Mouse (Mus musculus) intestine, postnatal 0 days (tissue): ENCODE results near the gene Gm10065. TPM values are rescaled to one million over a fixed set of nuclear protein-coding genes. Genes with fewer than 3 reads are reported as not detected.
"Not testable (repeated sequence)": the region's sequence is repeated elsewhere in the genome, so short reads cannot be mapped to it uniquely, and the experiment has no call there.

Experiments used
- ATAC-seq: fragments of 200-750 bp; cut with Nextera tagmentation; 2 replicates; pipeline ENCODE4 v1.8.0; 2017; ENCODE audit warnings: mild to moderate bottlenecking, moderate TSS enrichment, moderate library complexity
- H3K27ac ChIP-seq: fragments of 300-500 bp; sonication (generic); 2 replicates; pipeline ENCODE4 v1.5.1; 2014; ENCODE audit warnings: mild to moderate bottlenecking, low read depth, low read length, moderate library complexity
- H3K27me3 ChIP-seq: fragments of 300-500 bp; sonication (generic); replicated peaks from 2 replicates; pipeline ENCODE4 v1.6.1; 2014; ENCODE audit warnings: low read length, mixed read lengths; ENCODE audit not compliant: control insufficient read depth, insufficient read depth
- H3K36me3 ChIP-seq: fragments of 300-500 bp; sonication (generic); 2 replicates; pipeline ENCODE4 v1.6.1; 2014; ENCODE audit warnings: mild to moderate bottlenecking, moderate library complexity; ENCODE audit not compliant: control insufficient read depth, insufficient read depth
- H3K4me1 ChIP-seq: fragments of 300-500 bp; sonication (generic); replicated peaks from 2 replicates; pipeline ENCODE4 v1.6.1; 2014; ENCODE audit warnings: antibody characterized with exemption, low read length, mixed read lengths; ENCODE audit not compliant: control insufficient read depth, insufficient read depth
- H3K4me2 ChIP-seq: fragments of 300-500 bp; sonication (generic); replicated peaks from 2 replicates; pipeline ENCODE4 v1.6.1; 2014; ENCODE audit warnings: low read depth, mild to moderate bottlenecking, moderate library complexity
- H3K4me3 ChIP-seq: fragments of 300-500 bp; sonication (generic); 2 replicates; pipeline ENCODE4 v1.5.1; 2014; ENCODE audit warnings: low read depth, low read length
- H3K9ac ChIP-seq: fragments of 300-500 bp; sonication (generic); 2 replicates; pipeline ENCODE4 v1.6.1; 2014; ENCODE audit warnings: mild to moderate bottlenecking, low read depth, low read length
- H3K9me3 ChIP-seq: fragments of 300-500 bp; sonication (generic); 2 replicates; pipeline ENCODE4 v1.6.1; 2016; ENCODE audit warnings: mixed run types; ENCODE audit not compliant: control insufficient read depth
- CTCF ChIP-seq: sonication (generic); IDR thresholded peaks from 2 replicates; pipeline ENCODE4 v1.5.1; 2016; ENCODE audit warnings: low read depth, mild to moderate bottlenecking, control low read depth, antibody characterized with exemption, moderate library complexity
- WGBS: fragments of 180-500 bp; shearing (Covaris S2); extraction: QIAGEN DNeasy Blood & Tissue Kit; methylation state at CpG from one replicate; pipeline ENCODE4 v1.1.7; 2014; 5-methylcytosine and 5-hydroxymethylcytosine counted together
- polyA plus RNA-seq: library from polyadenylated mRNA; unstranded; fragments of >200 nt; fragmentation: Nextera tagmentation; extraction: Ambion mirVana; gene quantifications from 2 replicates; pipeline ENCODE4 v1.2.1, GENCODE M21; 2015

Gene Gm10065
- polyA plus RNA-seq, 1 experiment from 2014 or later: not detected

- peaks cover 6% of the 10 kb centered on the region; the same call in 1 of the 2 replicates for H3K36me3 ChIP-seq
- no peak for TF ChIP-seq CTCF
- H3K9me3 ChIP-seq: no peaks in the 10 kb centered on the region
- no peaks in the 10 kb centered on the region for H3K4me1 ChIP-seq
- H3K9ac ChIP-seq: no peak overlapping the region
- H3K27me3 ChIP-seq: no peaks in the 10 kb centered on the region
- 92% methylated on average over 1 of the region's 1 CpGs for WGBS
- no peak for ATAC-seq
- H3K4me2 ChIP-seq: no peak overlapping the region
- H3K4me3 ChIP-seq: no peak overlapping the region
- no peak overlapping the region for H3K27ac ChIP-seq
Measured at GRCm38 (mm10) chr13:21486881-21487280, 7.6 kb upstream of the Gm10065 start.

GRCm38 (mm10) chr13:21472427-21472826 lies 6.8 kb downstream of the Gm10065 start:
- no peak overlapping the region for H3K9ac ChIP-seq
- no peaks in the 10 kb centered on the region for H3K36me3 ChIP-seq
- H3K4me1 ChIP-seq: 0 out of 2 replicates have a peak, but pooled peaks cover 6% of the 10 kb centered on the region
- ATAC-seq: no peak
- no peak for TF ChIP-seq CTCF
- H3K4me3 ChIP-seq: no peak overlapping the region
- H3K27ac ChIP-seq: no peak overlapping the region
- H3K27me3 ChIP-seq: no peaks in the 10 kb centered on the region
- 39% methylated on average over 4 of the region's 4 CpGs for WGBS
- H3K4me2 ChIP-seq: no peak overlapping the region
- H3K9me3 ChIP-seq: no peaks in the 10 kb centered on the region

- WGBS: 45% methylated on average over 9 of the region's 9 CpGs
- Histone ChIP-seq H3K4me3 (no peak overlapping the region), H3K9me3 (no peaks in the 10 kb centered on the region), H3K36me3 (no peaks in the 10 kb centered on the region), H3K27me3 (no peaks in the 10 kb centered on the region), H3K4me1 (0 out of 2 replicates have a peak, but pooled peaks cover 8% of the 10 kb centered on the region), H3K4me2 (peak overlapping the region; percentile 94; the same call in 1 of the 2 replicates), H3K9ac (no peak overlapping the region), H3K27ac (no peak overlapping the region)
- no peak for ATAC-seq
- no peak for TF ChIP-seq CTCF
Measured at GRCm38 (mm10) chr13:21469097-21469496, 10.1 kb downstream of the Gm10065 start.

- Histone ChIP-seq H3K9me3 (no peaks in the 10 kb centered on the region), H3K27me3 (no peaks in the 10 kb centered on the region), H3K9ac (peak within 1 kb of the TSS; percentile 64), H3K4me1 (0 out of 2 replicates have a peak, but pooled peaks cover 8% of the 10 kb centered on the region), H3K4me3 (peak within 1 kb of the TSS; percentile 63), H3K27ac (no peak within 1 kb of the TSS; the same call in 1 of the 2 replicates), H3K36me3 (no peaks in the 10 kb centered on the region), H3K4me2 (peak within 1 kb of the TSS; percentile 94)
- ATAC-seq: peak; percentile 96
- WGBS: under 1% methylated on average over 54 of the region's 54 CpGs
- no peak for TF ChIP-seq CTCF
Measured at GRCm38 (mm10) chr13:21468061-21469019, 10.9 kb downstream of the Gm10065 start, which contains the start of gene Nkapl. Gene Nkapl, minus strand, starts transcription at chr13:21468509.

- no peak overlapping the region for H3K4me3 ChIP-seq
- 88% methylated on average over 10 of the region's 10 CpGs for WGBS
- H3K9ac ChIP-seq: no peak overlapping the region
Measured at GRCm38 (mm10) chr13:21467336-21467735, 11.9 kb downstream of the Gm10065 start.

GRCm38 (mm10) chr13:21462516-21462915 lies 16.7 kb downstream of the Gm10065 start:
- H3K36me3 ChIP-seq, ATAC-seq, H3K27ac ChIP-seq, H3K9ac ChIP-seq, H3K27me3 ChIP-seq, H3K4me2 ChIP-seq, H3K4me3 ChIP-seq, H3K4me1 ChIP-seq, H3K9me3 ChIP-seq: not testable (repeated sequence)
- 50% methylated on average over 9 of the region's 9 CpGs for WGBS

More at GRCm38 (mm10) chr13:21467336-21467735, 11.9 kb downstream of the Gm10065 start:
- H3K9me3 ChIP-seq: no peaks in the 10 kb centered on the region
- no peak for TF ChIP-seq CTCF
- H3K4me1 ChIP-seq: 0 out of 2 replicates have a peak, but pooled peaks cover 8% of the 10 kb centered on the region
- no peak for ATAC-seq
- no peaks in the 10 kb centered on the region for H3K27me3 ChIP-seq
- no peak overlapping the region for H3K27ac ChIP-seq
- no peak overlapping the region for H3K4me2 ChIP-seq
- H3K36me3 ChIP-seq: no peaks in the 10 kb centered on the region
